Mouse (Mus musculus) midbrain, postnatal 0 days (tissue): Measurements from ENCODE around the gene Slc34a1. TPM values are rescaled to one million over a fixed set of nuclear protein-coding genes. Genes with fewer than 3 reads are reported as not detected.

ENCODE experiments used
- ATAC-seq: fragments of 200-750 bp; cut with Nextera tagmentation; 2 replicates; pipeline ENCODE4 v1.8.0; 2017; ENCODE audit warnings: moderate number of reproducible peaks, mild to moderate bottlenecking, moderate TSS enrichment, moderate library complexity; ENCODE audit not compliant: low FRiP score
- DNase-seq: peaks from one replicate; pipeline ENCODE4 v3.0.0-alpha.2; 2015; ENCODE audit warnings: low spot score
- H3K27ac ChIP-seq: fragments of 300-500 bp; sonication (generic); 2 replicates; pipeline ENCODE4 v1.5.1; 2014; ENCODE audit warnings: low read depth, mild to moderate bottlenecking, low read length, mixed read lengths
- H3K27me3 ChIP-seq: fragments of 300-500 bp; sonication (generic); 2 replicates; pipeline ENCODE4 v1.6.1; 2014; ENCODE audit warnings: low read length, control low read depth, mixed read lengths; ENCODE audit not compliant: insufficient read depth
- H3K36me3 ChIP-seq: fragments of 300-500 bp; sonication (generic); 2 replicates; pipeline ENCODE4 v1.6.1; 2014; ENCODE audit warnings: low read length, control low read depth, mixed read lengths; ENCODE audit not compliant: insufficient read depth
- H3K4me1 ChIP-seq: fragments of 300-500 bp; sonication (generic); 2 replicates; pipeline ENCODE4 v1.6.1; 2014; ENCODE audit warnings: mild to moderate bottlenecking, control low read depth, antibody characterized with exemption, low read length, mixed read lengths; ENCODE audit not compliant: insufficient read depth
- H3K4me2 ChIP-seq: fragments of 300-500 bp; sonication (generic); 2 replicates; pipeline ENCODE4 v1.6.1; 2014; ENCODE audit warnings: low read depth, mild to moderate bottlenecking, low read length, mixed read lengths; ENCODE audit not compliant: poor library complexity, severe bottlenecking
- H3K4me3 ChIP-seq: fragments of 300-500 bp; sonication (generic); 2 replicates; pipeline ENCODE4 v1.5.1; 2014; ENCODE audit warnings: low read depth, mild to moderate bottlenecking, low read length, moderate library complexity
- H3K9ac ChIP-seq: fragments of 300-500 bp; sonication (generic); replicated peaks from 2 replicates; pipeline ENCODE4 v1.6.1; 2014; ENCODE audit warnings: mild to moderate bottlenecking, low read length, moderate library complexity, mixed read lengths; ENCODE audit not compliant: poor library complexity, severe bottlenecking
- H3K9me3 ChIP-seq: fragments of 300-500 bp; sonication (generic); 2 replicates; pipeline ENCODE4 v1.6.1; 2016; ENCODE audit warnings: low read length, control low read depth
- CTCF ChIP-seq: IDR thresholded peaks from 2 replicates; pipeline ENCODE4 v1.5.1; 2016; ENCODE audit warnings: antibody characterized with exemption, mild to moderate bottlenecking
- WGBS: fragments of 180-500 bp; shearing (Covaris S2); extraction: QIAGEN DNeasy Blood & Tissue Kit; methylation state at CpG from one replicate; pipeline ENCODE4 v1.1.7; 2014; 5-methylcytosine and 5-hydroxymethylcytosine counted together
- microRNA-seq: library from miRNA; unstranded; fragments of <30 nt; microRNA quantifications from one replicate; pipeline ENCODE4, GENCODE M21; 2016; ENCODE audit warnings: borderline number of aligned reads
- polyA plus RNA-seq: library from polyadenylated mRNA; unstranded; fragments of >200 nt; fragmentation: Nextera tagmentation; extraction: Ambion mirVana; gene quantifications from 2 replicates; pipeline ENCODE4 v1.2.1, GENCODE M21; 2015
- total RNA-seq: library from RNA; depleted of rRNA; stranded (reverse); fragments of >200 nt; gene quantifications from 2 replicates; pipeline ENCODE4 v1.2.3, GENCODE M21; 2014; rRNA removed

Gene Slc34a1
- total and polyA plus RNA-seq, 2 experiments from 2014 or later = 0.04 TPM; not detected in 1

DNA sequence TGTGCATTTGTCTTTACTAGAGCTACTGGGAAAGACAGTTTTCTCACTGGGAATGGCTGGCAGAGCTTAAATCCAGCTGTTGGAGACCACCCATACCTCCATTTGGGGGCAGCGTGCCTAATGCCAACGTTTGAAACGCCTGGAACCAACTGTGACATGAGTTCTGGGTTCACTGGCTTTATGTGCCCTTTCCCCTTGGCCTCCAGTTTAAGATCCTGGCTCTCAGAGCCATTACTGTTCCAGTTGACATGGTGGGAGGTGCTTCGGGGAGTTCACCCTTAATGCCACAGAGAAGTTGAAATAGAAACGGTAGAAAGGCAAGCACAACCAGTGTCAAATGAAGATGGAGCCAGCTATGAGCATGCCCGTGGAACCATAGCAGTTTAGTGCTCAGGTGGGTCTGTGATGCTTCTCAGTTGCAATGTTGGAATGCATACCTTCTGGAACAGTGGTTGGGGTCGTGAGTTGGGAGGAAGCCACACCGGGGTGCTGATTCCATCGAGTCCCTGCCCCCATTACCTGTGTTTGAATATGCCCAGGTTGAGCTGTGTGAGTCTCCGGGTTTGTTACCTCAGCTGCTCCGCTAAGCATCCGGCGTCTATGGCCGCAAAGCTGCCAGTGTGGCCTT is 65.5 kb downstream of the Slc34a1 start:
- Histone ChIP-seq H3K4me3 (peak overlapping the region; percentile 85), H3K36me3 (peaks cover 16% of the 10 kb centered on the region), H3K9me3 (no peaks in the 10 kb centered on the region), H3K4me1 (peaks cover 17% of the 10 kb centered on the region; the same call in 1 of the 2 replicates), H3K27ac (peak overlapping the region; percentile 98), H3K9ac (peak overlapping the region; percentile 95), H3K4me2 (peak overlapping the region; percentile 84), H3K27me3 (no peaks in the 10 kb centered on the region)
- no peak for TF ChIP-seq CTCF
- ATAC-seq (peak; percentile 39; the same call in 1 of the 2 replicates), DNase-seq (no peak)
- WGBS = 8% methylated on average over 14 of the region's 14 CpGs

DNA sequence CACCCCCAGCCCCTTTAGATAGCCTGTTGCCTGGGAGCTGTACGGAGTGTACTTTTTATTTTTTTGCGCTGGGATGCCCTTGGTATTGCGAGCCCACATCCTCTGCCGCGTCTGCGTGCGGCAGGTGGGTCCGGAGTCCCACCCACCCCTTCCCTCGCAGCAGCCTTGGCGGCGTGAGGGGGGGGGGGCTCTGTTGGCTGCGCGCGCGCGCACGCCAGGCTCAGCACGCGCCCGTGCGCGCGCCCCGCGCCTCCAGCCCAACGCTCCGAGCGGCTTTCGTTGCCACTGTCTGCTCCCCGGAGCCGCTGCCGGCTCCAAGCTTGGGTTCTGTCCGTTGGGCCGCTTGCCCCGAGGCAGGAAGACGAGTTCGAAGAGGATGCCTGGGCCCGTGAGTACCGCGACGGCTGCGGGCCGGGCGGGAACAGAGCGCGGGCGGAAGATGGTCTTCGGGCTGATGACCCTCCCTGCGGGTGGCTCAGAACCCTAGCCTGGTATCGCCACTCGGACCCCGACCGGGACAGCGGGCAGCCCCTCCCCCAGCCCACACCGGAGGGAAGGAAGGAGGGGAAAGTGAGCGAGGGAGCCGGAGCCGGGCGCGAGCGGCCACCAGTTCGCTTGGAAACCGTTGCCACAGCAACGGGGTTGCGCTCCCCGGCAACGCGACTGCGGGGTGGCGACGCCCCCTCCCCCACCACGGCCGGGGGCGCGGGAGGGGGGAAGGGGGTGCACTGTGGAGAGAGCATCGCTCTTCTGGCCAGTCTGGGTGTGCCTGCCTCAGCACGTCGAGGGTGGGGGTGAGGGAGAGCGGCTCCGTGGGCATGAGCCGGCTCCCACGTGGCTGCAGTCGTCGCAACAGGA is 66.3 kb downstream of the Slc34a1 start, which contains the start of gene Prr7:
Gene Prr7, plus strand, starts transcription at position 241 of the 858 bp plus-strand sequence.
- H3K4me1 ChIP-seq = peaks cover 18% of the 10 kb centered on the region; the same call in 1 of the 2 replicates
- peak within 1 kb of the TSS; percentile 84 for H3K4me2 ChIP-seq
- peak within 1 kb of the TSS; percentile 95 for H3K9ac ChIP-seq
- no peaks in the 10 kb centered on the region for H3K9me3 ChIP-seq
- no peak for TF ChIP-seq CTCF
- DNase-seq (peak; percentile 88), ATAC-seq (peak; percentile 77)
- H3K27me3 ChIP-seq = no peaks in the 10 kb centered on the region
- H3K4me3 ChIP-seq = peak within 1 kb of the TSS; percentile 85
- WGBS = under 1% methylated on average over 61 of the region's 84 CpGs
- H3K36me3 ChIP-seq = peaks cover 10% of the 10 kb centered on the region; the same call in 1 of the 2 replicates
- peak within 1 kb of the TSS; percentile 98 for H3K27ac ChIP-seq

DNA sequence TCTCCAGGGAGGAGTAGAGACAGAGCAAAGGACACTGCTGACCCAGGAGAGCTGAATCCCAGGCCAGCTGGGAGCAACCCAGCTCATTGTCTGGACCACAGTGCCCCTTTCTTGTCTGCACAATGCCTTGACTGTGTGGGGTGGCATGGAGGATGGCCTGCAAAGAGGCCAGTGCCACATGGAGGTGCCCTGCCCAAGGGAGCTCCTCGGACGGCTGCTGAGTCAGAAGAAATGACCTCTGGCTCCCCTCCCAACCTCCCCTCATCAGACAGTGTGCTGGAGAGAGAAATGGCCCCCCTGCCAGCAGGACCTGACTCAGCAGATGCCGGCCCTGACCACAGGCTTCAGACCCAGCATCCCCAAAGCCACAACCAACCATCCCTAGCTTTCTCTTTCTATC is 67.2 kb downstream of the Slc34a1 start:
- Histone ChIP-seq H3K9ac (peak overlapping the region; percentile 95), H3K9me3 (no peaks in the 10 kb centered on the region), H3K4me1 (peaks cover 22% of the 10 kb centered on the region; the same call in 1 of the 2 replicates), H3K27ac (peak overlapping the region; percentile 98), H3K4me3 (peak overlapping the region; percentile 85), H3K4me2 (peak overlapping the region; percentile 84), H3K36me3 (peaks cover under 1% of the 10 kb centered on the region; the same call in 1 of the 2 replicates), H3K27me3 (no peaks in the 10 kb centered on the region)
- peak; percentile 31 for ATAC-seq
- TF ChIP-seq CTCF = no peak
- peak; percentile 48 for DNase-seq
- WGBS = 10% methylated on average over 3 of the region's 3 CpGs

Small RNA genes within 50 kb of the gene (microRNA-seq; reads per million reads assigned to microRNA genes)
- gene Mir6943 = not detected

Other genes starting within 250 kb of the Slc34a1 start
- 0.44 and 0.61 TPM in 2 replicates for gene Fgfr4, start 245.5 kb upstream of the Slc34a1 start, total RNA-seq
- 0.52 and 0.63 TPM in 2 replicates for gene Fgfr4, start 245.5 kb upstream of the Slc34a1 start, polyA plus RNA-seq
- gene Nsd1, start 188.4 kb upstream of the Slc34a1 start, total RNA-seq = 103 and 111 TPM in 2 replicates
- gene Nsd1, start 188.4 kb upstream of the Slc34a1 start, polyA plus RNA-seq = 47.0 and 56.2 TPM in 2 replicates
- gene Prelid1, start 77.7 kb upstream of the Slc34a1 start, total RNA-seq = 208 and 210 TPM in 2 replicates
- gene Prelid1, start 77.7 kb upstream of the Slc34a1 start, polyA plus RNA-seq = 318 and 326 TPM in 2 replicates
- 70.0 and 88.1 TPM in 2 replicates for gene Rab24, start 76.2 kb upstream of the Slc34a1 start, total RNA-seq
- gene Rab24, start 76.2 kb upstream of the Slc34a1 start, polyA plus RNA-seq = 83.2 and 84.2 TPM in 2 replicates
- gene Mxd3, start 68.4 kb upstream of the Slc34a1 start, total RNA-seq = 6.6 and 7.2 TPM in 2 replicates
- gene Mxd3, start 68.4 kb upstream of the Slc34a1 start, polyA plus RNA-seq = 3.5 and 3.6 TPM in 2 replicates
- gene Lman2, start 35.4 kb upstream of the Slc34a1 start, total RNA-seq = 55.7 and 55.9 TPM in 2 replicates
- 32.8 and 35.0 TPM in 2 replicates for gene Lman2, start 35.4 kb upstream of the Slc34a1 start, polyA plus RNA-seq
- 0.44 and 1.1 TPM in 2 replicates for gene Rgs14, start 28.5 kb upstream of the Slc34a1 start, total RNA-seq
- gene Rgs14, start 28.5 kb upstream of the Slc34a1 start, polyA plus RNA-seq = 1.3 and 1.5 TPM in 2 replicates
- gene Pfn3, start 17.0 kb downstream of the Slc34a1 start, total RNA-seq = 0.71 TPM in 1 of 2 replicates, not detected in the other
- 1.5 and 1.6 TPM in 2 replicates for gene Pfn3, start 17.0 kb downstream of the Slc34a1 start, polyA plus RNA-seq
- gene F12, start 28.6 kb downstream of the Slc34a1 start, total RNA-seq = not detected in 2 replicates
- 0.43 and 0.49 TPM in 2 replicates for gene F12, start 28.6 kb downstream of the Slc34a1 start, polyA plus RNA-seq
- 70.4 and 71.9 TPM in 2 replicates for gene Grk6, start 46.9 kb downstream of the Slc34a1 start, total RNA-seq
- gene Grk6, start 46.9 kb downstream of the Slc34a1 start, polyA plus RNA-seq = 35.5 and 35.8 TPM in 2 replicates
- 101 and 131 TPM in 2 replicates for gene Prr7, start 66.1 kb downstream of the Slc34a1 start, total RNA-seq
- gene Prr7, start 66.1 kb downstream of the Slc34a1 start, polyA plus RNA-seq = 6.6 and 8.1 TPM in 2 replicates
- gene Dbn1, start 89.9 kb downstream of the Slc34a1 start, total RNA-seq = 498 and 510 TPM in 2 replicates
- 482 and 484 TPM in 2 replicates for gene Dbn1, start 89.9 kb downstream of the Slc34a1 start, polyA plus RNA-seq
- 32.3 and 41.3 TPM in 2 replicates for gene Pdlim7, start 115.5 kb downstream of the Slc34a1 start, total RNA-seq
- gene Pdlim7, start 115.5 kb downstream of the Slc34a1 start, polyA plus RNA-seq = 153 and 171 TPM in 2 replicates
- gene Dok3, start 131.1 kb downstream of the Slc34a1 start, total RNA-seq = 3.0 and 4.5 TPM in 2 replicates
- gene Dok3, start 131.1 kb downstream of the Slc34a1 start, polyA plus RNA-seq = 1.4 and 1.6 TPM in 2 replicates
- gene Ddx41, start 138.5 kb downstream of the Slc34a1 start, total RNA-seq = 51.9 and 58.9 TPM in 2 replicates
- gene Ddx41, start 138.5 kb downstream of the Slc34a1 start, polyA plus RNA-seq = 45.4 and 49.1 TPM in 2 replicates
- gene Fam193b, start 172.9 kb downstream of the Slc34a1 start, total RNA-seq = 73.9 and 90.6 TPM in 2 replicates
- 42.7 and 43.5 TPM in 2 replicates for gene Fam193b, start 172.9 kb downstream of the Slc34a1 start, polyA plus RNA-seq
- 57.6 and 62.5 TPM in 2 replicates for gene Tmed9, start 175.5 kb downstream of the Slc34a1 start, total RNA-seq
- 101 and 102 TPM in 2 replicates for gene Tmed9, start 175.5 kb downstream of the Slc34a1 start, polyA plus RNA-seq
- 62.6 and 67.7 TPM in 2 replicates for gene B4galt7, start 201.7 kb downstream of the Slc34a1 start, total RNA-seq
- gene B4galt7, start 201.7 kb downstream of the Slc34a1 start, polyA plus RNA-seq = 50.1 and 55.1 TPM in 2 replicates
- gene Caml, start 224.8 kb downstream of the Slc34a1 start, total RNA-seq = 90.6 and 101 TPM in 2 replicates
- 113 and 114 TPM in 2 replicates for gene Caml, start 224.8 kb downstream of the Slc34a1 start, polyA plus RNA-seq
- 22.3 and 29.8 TPM in 2 replicates for gene Ddx46, start 236.8 kb downstream of the Slc34a1 start, total RNA-seq
- gene Ddx46, start 236.8 kb downstream of the Slc34a1 start, polyA plus RNA-seq = 20.4 and 21.9 TPM in 2 replicates